Mouse (Mus musculus) CH12.LX (cell line): ENCODE results near the gene Cyp2w1. TPM values are rescaled to one million over a fixed set of nuclear protein-coding genes. Genes with fewer than 3 reads are reported as not detected.

Experiments used
- DNase-seq: peaks from one replicate; pipeline ENCODE4 v3.0.0-alpha.2; 2013; ENCODE audit errors: extremely low read depth
- H3K27ac ChIP-seq: 2 replicates; pipeline ENCODE4 v1.5.1; 2012; ENCODE audit warnings: low read depth, mild to moderate bottlenecking, control low read depth, moderate library complexity; ENCODE audit not compliant: insufficient read depth
- H3K27me3 ChIP-seq: replicated peaks from 2 replicates; pipeline ENCODE3; 2012; ENCODE audit warnings: inconsistent platforms
- H3K36me3 ChIP-seq, 2 experiments: replicated peaks in 1 of 2; 2 replicates each; pipeline versions ENCODE3 to v1.6.1; 2012; ENCODE audit warnings: inconsistent platforms in 1 of 2, low read length in 1 of 2, mild to moderate bottlenecking in 1 of 2, mixed read lengths in 1 of 2, moderate library complexity in 1 of 2; ENCODE audit not compliant: control insufficient read depth in 1 of 2, insufficient read depth in 1 of 2
- H3K4me1 ChIP-seq, 2 experiments: 2 replicates each; pipeline ENCODE4 v1.6.1; 2012; ENCODE audit warnings: inconsistent platforms in 1 of 2, moderate library complexity in 1 of 2; ENCODE audit not compliant: insufficient read depth in 2 of 2, control insufficient read depth in 1 of 2
- H3K4me2 ChIP-seq: 2 replicates; pipeline ENCODE4 v1.6.1; 2012; ENCODE audit warnings: low read depth, mild to moderate bottlenecking, control low read depth; ENCODE audit not compliant: poor library complexity, insufficient read depth, severe bottlenecking
- H3K4me3 ChIP-seq, 3 experiments: fragments of 150-350 bp in 1 of 3; sonication (generic) in 1 of 3; replicated peaks in 1 of 3; 2 replicates each; pipeline versions ENCODE3 to v1.5.1; 2011 to 2012; ENCODE audit warnings: low read depth in 2 of 3, low read length in 2 of 3, mild to moderate bottlenecking in 2 of 3, moderate library complexity in 2 of 3, control low read depth in 1 of 3, improper control_type of control experiment in 1 of 3, inconsistent platforms in 1 of 3, mixed read lengths in 1 of 3; ENCODE audit not compliant: poor library complexity in 1 of 3
- H3K79me2 ChIP-seq: replicated peaks from 2 replicates; pipeline ENCODE4 v1.6.1; 2012; ENCODE audit warnings: mild to moderate bottlenecking, moderate library complexity; ENCODE audit not compliant: control insufficient read depth, poor library complexity, insufficient read depth, severe bottlenecking; ENCODE audit errors: extremely low read depth
- H3K9ac ChIP-seq: 2 replicates; pipeline ENCODE4 v1.6.1; 2012; ENCODE audit warnings: low read depth, mild to moderate bottlenecking, control low read depth, moderate library complexity; ENCODE audit not compliant: insufficient read depth
- H3K9me3 ChIP-seq: replicated peaks from 2 replicates; pipeline ENCODE3; 2012; ENCODE audit warnings: low read length, inconsistent platforms, mixed read lengths
- BHLHE40 ChIP-seq: IDR thresholded peaks from 2 replicates; pipeline ENCODE4 v1.6.1; 2011; ENCODE audit warnings: mild to moderate bottlenecking, low read depth, low read length, improper control_type of control experiment
- CHD1 ChIP-seq: IDR thresholded peaks from 2 replicates; pipeline ENCODE4 v1.6.1; 2012; ENCODE audit warnings: low read depth, low read length, improper control_type of control experiment, inconsistent platforms
- CHD2 ChIP-seq: IDR thresholded peaks from 2 replicates; pipeline ENCODE4 v1.6.1; 2011; ENCODE audit warnings: low read length, improper control_type of control experiment
- CTCF ChIP-seq, 2 experiments: IDR thresholded peaks in 1 of 2; conservative IDR thresholded peaks in 1 of 2; 2 replicates each; pipeline ENCODE4 v1.5.1; 2011 to 2012; ENCODE audit warnings: low read depth in 2 of 2, low read length in 2 of 2, improper control_type of control experiment in 1 of 2, inconsistent platforms in 1 of 2, mild to moderate bottlenecking in 1 of 2, moderate library complexity in 1 of 2
- E2F4 ChIP-seq: IDR thresholded peaks from 2 replicates; pipeline ENCODE4 v1.6.1; 2011; ENCODE audit warnings: low read depth, low read length, improper control_type of control experiment; ENCODE audit not compliant: insufficient replicate concordance
- ELF1 ChIP-seq: IDR thresholded peaks from 2 replicates; pipeline ENCODE4 v1.6.1; 2014; ENCODE audit warnings: low read depth, mild to moderate bottlenecking, inconsistent platforms, low read length, improper control_type of control experiment
- EP300 ChIP-seq: IDR thresholded peaks from 2 replicates; pipeline ENCODE4 v1.6.1; 2011; ENCODE audit warnings: low read length, improper control_type of control experiment
- GABPA ChIP-seq: IDR thresholded peaks from 2 replicates; pipeline ENCODE4 v1.6.1; 2012; ENCODE audit warnings: low read depth, low read length, improper control_type of control experiment, inconsistent platforms; ENCODE audit not compliant: insufficient replicate concordance
- HCFC1 ChIP-seq: IDR thresholded peaks from 2 replicates; pipeline ENCODE4 v1.6.1; 2012; ENCODE audit warnings: low read depth, mild to moderate bottlenecking, inconsistent platforms, low read length, improper control_type of control experiment
- IRF4 ChIP-seq: IDR thresholded peaks from 2 replicates; pipeline ENCODE4 v1.6.1; 2014; ENCODE audit warnings: low read depth, mild to moderate bottlenecking, inconsistent platforms, low read length, improper control_type of control experiment
- JUN ChIP-seq: IDR thresholded peaks from 2 replicates; pipeline ENCODE4 v1.6.1; 2011; ENCODE audit warnings: low read depth, mild to moderate bottlenecking, low read length, improper control_type of control experiment, moderate library complexity; ENCODE audit not compliant: insufficient read depth
- JUND ChIP-seq: conservative IDR thresholded peaks from 2 replicates; pipeline ENCODE4 v1.6.1; 2011; ENCODE audit warnings: low read depth, low read length, improper control_type of control experiment
- KAT2A ChIP-seq: IDR thresholded peaks from 2 replicates; pipeline ENCODE4 v1.6.1; 2012; ENCODE audit warnings: low read length, improper control_type of control experiment, inconsistent platforms; ENCODE audit not compliant: insufficient replicate concordance
- MAFK ChIP-seq: IDR thresholded peaks from 2 replicates; pipeline ENCODE4 v1.6.1; 2011; ENCODE audit warnings: low read length, improper control_type of control experiment; ENCODE audit not compliant: insufficient replicate concordance
- MAX ChIP-seq: IDR thresholded peaks from 2 replicates; pipeline ENCODE4 v1.6.1; 2011; ENCODE audit warnings: low read length, improper control_type of control experiment
- MAZ ChIP-seq: IDR thresholded peaks from 2 replicates; pipeline ENCODE4 v1.6.1; 2012; ENCODE audit warnings: low read depth, mild to moderate bottlenecking, inconsistent platforms, low read length, improper control_type of control experiment, moderate library complexity
- MXI1 ChIP-seq: IDR thresholded peaks from 2 replicates; pipeline ENCODE4 v1.6.1; 2011; ENCODE audit warnings: mild to moderate bottlenecking, low read depth, low read length, improper control_type of control experiment
- MYC ChIP-seq: IDR thresholded peaks from 2 replicates; pipeline ENCODE4 v1.6.1; 2011; ENCODE audit warnings: low read depth, mild to moderate bottlenecking, improper control_type of control experiment, low read length
- NELFE ChIP-seq: IDR thresholded peaks from 2 replicates; pipeline ENCODE4 v1.6.1; 2011; ENCODE audit warnings: low read depth, low read length, improper control_type of control experiment
- NRF1 ChIP-seq: IDR thresholded peaks from 2 replicates; pipeline ENCODE4 v1.6.1; 2014; ENCODE audit warnings: low read depth, mild to moderate bottlenecking, inconsistent platforms, low read length, improper control_type of control experiment, moderate library complexity
- PAX5 ChIP-seq: IDR thresholded peaks from 2 replicates; pipeline ENCODE4 v1.6.1; 2012; ENCODE audit warnings: low read length, inconsistent platforms, mixed read lengths
- POLR2A ChIP-seq: IDR thresholded peaks from 2 replicates; pipeline ENCODE4 v1.6.1; 2011; ENCODE audit warnings: low read depth, mild to moderate bottlenecking, improper control_type of control experiment, low read length
- RCOR1 ChIP-seq: conservative IDR thresholded peaks from 2 replicates; pipeline ENCODE4 v1.6.1; 2012; ENCODE audit warnings: low read depth, mild to moderate bottlenecking, inconsistent platforms, low read length, improper control_type of control experiment
- SIN3A ChIP-seq: IDR thresholded peaks from 2 replicates; pipeline ENCODE4 v1.6.1; 2012; ENCODE audit warnings: low read length, improper control_type of control experiment, inconsistent platforms
- SMC3 ChIP-seq: IDR thresholded peaks from 2 replicates; pipeline ENCODE4 v1.6.1; 2011; ENCODE audit warnings: low read depth, low read length, improper control_type of control experiment
- TBP ChIP-seq: conservative IDR thresholded peaks from 2 replicates; pipeline ENCODE4 v1.6.1; 2011; ENCODE audit warnings: low read depth, low read length, improper control_type of control experiment
- TCF12 ChIP-seq: IDR thresholded peaks from 2 replicates; pipeline ENCODE4 v1.6.1; 2014; ENCODE audit warnings: low read depth, mild to moderate bottlenecking, inconsistent platforms, low read length, improper control_type of control experiment
- USF1 ChIP-seq: IDR thresholded peaks from 2 replicates; pipeline ENCODE4 v1.6.1; 2014; ENCODE audit warnings: low read depth, mild to moderate bottlenecking, inconsistent platforms, low read length, improper control_type of control experiment
- ZC3H11A ChIP-seq: IDR thresholded peaks from 2 replicates; pipeline ENCODE4 v1.6.1; 2012; ENCODE audit warnings: low read depth, mild to moderate bottlenecking, inconsistent platforms, low read length, improper control_type of control experiment
- ZKSCAN1 ChIP-seq: IDR thresholded peaks from 2 replicates; pipeline ENCODE4 v1.6.1; 2012; ENCODE audit warnings: low read depth, inconsistent platforms, low read length, improper control_type of control experiment, borderline replicate concordance
- ZNF384 ChIP-seq: IDR thresholded peaks from 2 replicates; pipeline ENCODE4 v1.6.1; 2012; ENCODE audit warnings: low read depth, low read length, improper control_type of control experiment, inconsistent platforms
- dilution Hi-C: fragments of 300-500 bp; cut with MboI; formaldehyde crosslinking; loops from 2 replicates; pipeline ENCODE4 v1.14.3; 2020; ENCODE audit warnings: low sequenced_read_pairs; ENCODE audit not compliant: extremely low pct_unique_long_range_greater_than_20kb, extremely low pct_ligation_motif_present
- in situ Hi-C: fragments of 300-500 bp; cut with MboI; formaldehyde crosslinking; loops from 3 replicates; pipeline ENCODE4 v1.14.3; 2019; ENCODE audit warnings: low sequenced_read_pairs, low pct_ligation_motif_present, low pct_unique_long_range_greater_than_20kb, mixed read lengths
- polyA plus RNA-seq: library from polyadenylated mRNA; unstranded; fragments of >175 nt; gene quantifications from 2 replicates; pipeline ENCODE4 v1.2.1, GENCODE M21; 2012; ENCODE audit warnings: low read depth; ENCODE audit not compliant: insufficient read length
- total RNA-seq, 2 experiments: library from RNA; depleted of rRNA; stranded (reverse); fragments of 300-350 nt in 1 of 2; fragments of >200 nt in 1 of 2; gene quantifications; 2 replicates each; pipeline ENCODE4 v1.2.3; 2012 to 2014

Cyp2w1 gene
- not detected in 2 replicates for total RNA-seq (2012; rRNA removed)
- total RNA-seq (2014; rRNA removed): not detected in 2 replicates
- not detected in 2 replicates for polyA plus RNA-seq

DNA sequence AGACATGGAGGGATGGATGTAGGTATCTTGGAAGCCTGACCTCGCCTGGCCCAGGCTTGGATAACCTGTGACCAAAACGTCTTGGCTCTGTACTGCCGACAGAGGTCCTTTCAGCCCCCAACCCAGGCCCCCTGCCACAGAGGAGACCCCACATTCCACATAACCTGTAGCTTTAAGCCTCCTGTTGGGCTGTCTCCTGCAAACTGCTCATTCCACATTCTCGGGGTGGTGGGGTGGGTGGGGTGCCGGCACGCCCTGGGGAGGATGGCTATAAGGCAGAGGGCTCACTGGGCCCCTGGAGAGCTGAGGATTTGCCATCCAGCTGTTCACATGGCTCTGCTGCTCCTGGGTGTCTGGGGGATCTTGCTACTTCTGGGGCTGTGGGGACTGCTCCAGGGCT lies at the start of gene Cyp2w1:
Gene Cyp2w1 (plus strand): TSS at position 301 of the 400 bp plus-strand sequence.
- H3K36me3 ChIP-seq: peaks cover 0 to 5% of the 10 kb centered on the region in 2 experiments
- no peak within 1 kb of the TSS for H3K9ac ChIP-seq
- H3K4me1 ChIP-seq: peaks cover 18 to 26% of the 10 kb centered on the region in 2 experiments
- no peaks in the 10 kb centered on the region for H3K79me2 ChIP-seq
- no peak for TF ChIP-seq PAX5
- no peak for TF ChIP-seq HCFC1
- no peak for TF ChIP-seq GABPA
- no peak for TF ChIP-seq POLR2A
- no peak for TF ChIP-seq USF1
- TF ChIP-seq BHLHE40: no peak
- TF ChIP-seq MYC: no peak
- no peak for TF ChIP-seq ELF1
- TF ChIP-seq ZKSCAN1: no peak
- no peak for TF ChIP-seq TCF12
- no peak for TF ChIP-seq NELFE
- TF ChIP-seq KAT2A: no peak
- TF ChIP-seq MXI1: no peak
- no peak for TF ChIP-seq CTCF (conservative IDR thresholded peaks at IDR 0.05 in 1 of 2, IDR thresholded peaks at IDR 0.05 in 1 of 2; ENCODE audit: low read depth in 2 of 2, low read length in 2 of 2)
- TF ChIP-seq EP300: no peak
- TF ChIP-seq MAFK: no peak
- in situ Hi-C loops: loop anchor here (25.0 kb wide), 1 partner anchor 110 kb away; the partner anchor contains the start of gene 3110082I17Rik
- H3K9me3 ChIP-seq: no peaks in the 10 kb centered on the region
- dilution Hi-C loops: no loop called here
- peak within 1 kb of the TSS; percentile 27; the same call in 1 of the 2 replicates for H3K4me2 ChIP-seq
- no peak within 1 kb of the TSS for H3K4me3 ChIP-seq
- DNase-seq: no peak
- no peaks in the 10 kb centered on the region for H3K27me3 ChIP-seq
- H3K27ac ChIP-seq: no peak within 1 kb of the TSS

DNA sequence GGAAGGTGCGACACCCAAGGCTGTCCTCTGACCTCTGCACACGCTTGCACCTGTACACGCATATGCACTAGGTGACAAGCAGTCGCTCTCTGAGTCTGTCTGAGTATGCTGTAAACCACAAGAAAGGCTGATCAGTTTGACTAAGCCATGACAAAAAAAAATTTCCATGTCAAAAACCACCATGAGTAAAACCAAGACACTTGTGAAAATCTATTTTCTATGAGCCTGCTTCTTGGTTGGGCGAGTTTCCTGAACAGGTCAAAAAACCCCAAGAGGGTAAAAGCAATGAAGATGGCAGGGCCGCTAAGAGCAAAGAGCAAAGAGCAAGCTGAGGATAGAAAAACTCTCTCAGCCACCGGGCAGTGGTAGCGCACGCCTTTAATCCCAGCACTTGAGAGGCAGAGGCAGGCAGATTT lies 48.8 kb upstream of the Cyp2w1 start:
- peaks cover 16% of the 10 kb centered on the region for H3K9me3 ChIP-seq
- in situ Hi-C loops: no loop called here
- H3K79me2 ChIP-seq: peaks cover 8% of the 10 kb centered on the region; the same call in 1 of the 2 replicates
- peak overlapping the region; percentile 48 for H3K9ac ChIP-seq
- H3K27me3 ChIP-seq: no peaks in the 10 kb centered on the region
- H3K36me3 ChIP-seq: peaks cover 25 to 45% of the 10 kb centered on the region in 2 experiments
- no peak overlapping the region for H3K4me3 ChIP-seq
- H3K27ac ChIP-seq: peak overlapping the region; percentile 98
- dilution Hi-C loops: no loop called here
- H3K4me2 ChIP-seq: peak overlapping the region; percentile 49
- peaks cover 45 to 83% of the 10 kb centered on the region in 2 experiments for H3K4me1 ChIP-seq
- DNase-seq: peak; percentile 96
- TF ChIP-seq MAX (peak; percentile 90; the same call in 1 of the 2 replicates), SIN3A (peak; percentile 96), ZC3H11A (no peak), USF1 (no peak), NRF1 (no peak), RCOR1 (peak; percentile 100), CHD2 (peak; percentile 92), JUN (peak; percentile 97), NELFE (no peak), MXI1 (peak; percentile 81), IRF4 (peak; percentile 99), ZNF384 (peak; percentile 97), TCF12 (peak; percentile 99), CHD1 (no peak), EP300 (peak; percentile 100), MYC (peak; percentile 97), SMC3 (peak; percentile 22), TBP (0 out of 2 replicates have a peak, but pooled peaks have one; percentile 12), GABPA (no peak), BHLHE40 (peak; percentile 99), MAFK (peak; percentile 96), MAZ (peak; percentile 93), E2F4 (no peak), JUND (peak; percentile 98), ELF1 (peak; percentile 31; the same call in 1 of the 2 replicates), KAT2A (no peak)
